Mouse (Mus musculus) heart, embryonic 12.5 days (tissue): ENCODE data around the gene Klhl33. TPM values are rescaled to one million over a fixed set of nuclear protein-coding genes. Genes with fewer than 3 reads are reported as not detected.

Experiments
- polyA plus RNA-seq: library from polyadenylated mRNA; unstranded; fragments of >200 nt; fragmentation: Nextera tagmentation; extraction: Ambion mirVana; gene quantifications from 2 replicates; pipeline ENCODE4 v1.2.1, GENCODE M21; 2016

The Klhl33 gene
- polyA plus RNA-seq, 1 experiment from 2014 or later, result 0.09 TPM

Other genes starting within 250 kb of the Klhl33 start
- gene Olfr747, start 204.3 kb downstream of the Klhl33 start, polyA plus RNA-seq, result not detected in 2 replicates
- gene Olfr748, start 190.1 kb downstream of the Klhl33 start, polyA plus RNA-seq, result not detected in 2 replicates
- gene Olfr749, start 152.4 kb downstream of the Klhl33 start, polyA plus RNA-seq, result not detected in 2 replicates
- 46.1 and 48.1 TPM in 2 replicates for gene Ttc5, start 112.0 kb downstream of the Klhl33 start, polyA plus RNA-seq
- gene Ccnb1ip1, start 89.8 kb downstream of the Klhl33 start, polyA plus RNA-seq, result not detected in 2 replicates
- gene Parp2, start 89.7 kb downstream of the Klhl33 start, polyA plus RNA-seq, result 40.4 and 41.2 TPM in 2 replicates
- gene Tep1, start 26.9 kb downstream of the Klhl33 start, polyA plus RNA-seq, result 6.0 and 6.1 TPM in 2 replicates
- gene Osgep, start 27.4 kb upstream of the Klhl33 start, polyA plus RNA-seq, result 108 and 111 TPM in 2 replicates
- gene Apex1, start 27.5 kb upstream of the Klhl33 start, polyA plus RNA-seq, result 152 and 159 TPM in 2 replicates
- 33.6 and 37.3 TPM in 2 replicates for gene Pip4p1, start 33.3 kb upstream of the Klhl33 start, polyA plus RNA-seq
- gene Pnp, start 33.6 kb upstream of the Klhl33 start, polyA plus RNA-seq, result 39.0 and 43.8 TPM in 2 replicates
- gene Gm49342, start 47.0 kb upstream of the Klhl33 start, polyA plus RNA-seq, result not detected in 2 replicates
- 0.17 and 0.32 TPM in 2 replicates for gene Pnp2, start 58.5 kb upstream of the Klhl33 start, polyA plus RNA-seq
- 0.41 TPM in 1 of 2 replicates, not detected in the other for gene Rnase10, start 110.2 kb upstream of the Klhl33 start, polyA plus RNA-seq
- gene Rnase9, start 144.4 kb upstream of the Klhl33 start, polyA plus RNA-seq, result not detected in 2 replicates
- not detected in 2 replicates for gene Rnase11, start 152.7 kb upstream of the Klhl33 start, polyA plus RNA-seq
- gene Rnase12, start 160.2 kb upstream of the Klhl33 start, polyA plus RNA-seq, result 0.51 and 0.70 TPM in 2 replicates
- gene Olfr750, start 176.9 kb upstream of the Klhl33 start, polyA plus RNA-seq, result not detected in 2 replicates
- gene Rnase4, start 193.6 kb upstream of the Klhl33 start, polyA plus RNA-seq, result 13.7 and 15.0 TPM in 2 replicates
- gene Ang, start 193.6 kb upstream of the Klhl33 start, polyA plus RNA-seq, result 2.0 and 3.2 TPM in 2 replicates
- not detected in 2 replicates for gene Eddm3b, start 216.9 kb upstream of the Klhl33 start, polyA plus RNA-seq
- 0.29 TPM in 1 of 2 replicates, not detected in the other for gene Rnase6, start 226.4 kb upstream of the Klhl33 start, polyA plus RNA-seq
- gene Rnase1, start 249.3 kb upstream of the Klhl33 start, polyA plus RNA-seq, result 0.19 TPM in 1 of 2 replicates, not detected in the other